In genomic region chr2:70838536-70839216, GRCm38 (mm10) we compare ENCODE assay signal across 8 mouse cellular contexts. TPM values are rescaled to one million over a fixed set of nuclear protein-coding genes. Genes with fewer than 3 reads are reported as not detected.
A peak's percentile ranks its signal among the peaks of the same experiment; 100 is the strongest.
DNase-seq lines count a peak whose midpoint lies in the region; ATAC-seq and TF ChIP-seq lines count a peak whose summit lies in the region.

No protein-coding gene starts in this region.

- no peak overlapping the region for H3K4me2 ChIP-seq in kidney, embryonic 14.5 days (replicated peaks; ENCODE audit: low read depth, low read length)
- peak overlapping the region; percentile 59 for H3K4me2 ChIP-seq in liver, embryonic 14.5 days (ENCODE audit: low read depth)
- peak overlapping the region; percentile 27; the same call in 1 of the 2 replicates for H3K4me2 ChIP-seq in stomach, postnatal 0 days (replicated peaks; ENCODE audit: low read depth)

- no peak for ATAC-seq in kidney, embryonic 14.5 days (ENCODE audit: low FRiP score, low TSS enrichment)
- ATAC-seq in liver, embryonic 14.5 days (ENCODE audit: insufficient read depth), result peak; percentile 68
- peak; percentile 83 for ATAC-seq in stomach, postnatal 0 days (ENCODE audit: low FRiP score, low TSS enrichment)

- WGBS in kidney, embryonic 14.5 days, result 20% methylated on average over 12 of the region's 12 CpGs
- WGBS in liver, embryonic 14.5 days (ENCODE audit: insufficient replicate concordance), result 21% methylated on average over 12 of the region's 12 CpGs
- WGBS in stomach, postnatal 0 days, result 21% methylated on average over 12 of the region's 12 CpGs

- H3K9me3 ChIP-seq in kidney, embryonic 14.5 days (ENCODE audit: control insufficient read depth, low read length), result no peaks in the 10 kb centered on the region
- H3K9me3 ChIP-seq in liver, embryonic 14.5 days (ENCODE audit: control insufficient read depth, low read length), result no peaks in the 10 kb centered on the region
- H3K9me3 ChIP-seq in stomach, postnatal 0 days (ENCODE audit: control insufficient read depth, low read length), result no peaks in the 10 kb centered on the region

- no peaks in the 10 kb centered on the region; the same call in 1 of the 2 replicates for H3K4me1 ChIP-seq in kidney, embryonic 14.5 days (ENCODE audit: control insufficient read depth, insufficient read depth, low read length)
- peaks cover 4 to 21% of the 10 kb centered on the region in 2 experiments for H3K4me1 ChIP-seq in liver, embryonic 14.5 days (replicated peaks; ENCODE audit: control insufficient read depth in 2 of 2, insufficient read depth in 2 of 2, low read length in 1 of 2)
- H3K4me1 ChIP-seq in stomach, postnatal 0 days (replicated peaks; ENCODE audit: control insufficient read depth, insufficient read depth), result no peaks in the 10 kb centered on the region

- peak; percentile 33 for DNase-seq in kidney, adult 9 months
- peak; percentile 46 for DNase-seq in c-Kit-positive CD71-positive TER-119-positive erythroid progenitor cells, embryonic 14.5 days (ENCODE audit: low spot score)
- peak in 1 of 3 experiments; percentile 51 for DNase-seq in liver, embryonic 14.5 days (ENCODE audit: low read depth in 3 of 3, low spot score in 3 of 3)
- peak; percentile 30 for DNase-seq in stomach, postnatal 0 days (ENCODE audit: low spot score)
- no peak for DNase-seq in adrenal gland, adult 18-20 months (ENCODE audit: low spot score in 2 of 2)
- DNase-seq in retina, postnatal 1 day, result no peak
- no peak for DNase-seq in gastrocnemius, postnatal 4 days (ENCODE audit: low spot score in 2 of 2)

- no peaks in the 10 kb centered on the region for H3K36me3 ChIP-seq in kidney, embryonic 14.5 days (ENCODE audit: control insufficient read depth, insufficient read depth, low read length)
- H3K36me3 ChIP-seq in liver, embryonic 14.5 days (replicated peaks; ENCODE audit: control insufficient read depth, insufficient read depth, low read depth), result no peaks in the 10 kb centered on the region
- H3K36me3 ChIP-seq in stomach, postnatal 0 days (ENCODE audit: control insufficient read depth, insufficient read depth, low read length), result no peaks in the 10 kb centered on the region

- H3K9ac ChIP-seq in kidney, embryonic 14.5 days (ENCODE audit: low read depth, low read length), result no peak overlapping the region
- peak overlapping the region; percentile 36; the same call in 1 of the 2 replicates for H3K9ac ChIP-seq in liver, embryonic 14.5 days (replicated peaks)
- no peak overlapping the region for H3K9ac ChIP-seq in stomach, postnatal 0 days (ENCODE audit: low read length)

- no peak for TF ChIP-seq EP300 in liver, embryonic 14.5 days (IDR thresholded peaks at IDR 0.05; ENCODE audit: low read depth)
- peak; percentile 74 for TF ChIP-seq EP300 in stomach, postnatal 0 days (optimal IDR thresholded peaks at IDR 0.05)

- H3K4me3 ChIP-seq in kidney, embryonic 14.5 days (ENCODE audit: low read length), result no peak overlapping the region
- H3K4me3 ChIP-seq in liver, embryonic 14.5 days (ENCODE audit: insufficient read depth in 1 of 2, low read depth in 2 of 2, low read length in 2 of 2), result peak overlapping the region in 1 of 2 experiments; percentile 2; a peak in 1 of 4 replicates
- H3K4me3 ChIP-seq in stomach, postnatal 0 days (ENCODE audit: low read depth, low read length), result no peak overlapping the region

- no peaks in the 10 kb centered on the region for H3K27me3 ChIP-seq in kidney, embryonic 14.5 days (ENCODE audit: control insufficient read depth, insufficient read depth, low read length)
- H3K27me3 ChIP-seq in liver, embryonic 14.5 days (ENCODE audit: control insufficient read depth, insufficient read depth, low read length), result no peaks in the 10 kb centered on the region
- H3K27me3 ChIP-seq in stomach, postnatal 0 days (ENCODE audit: control insufficient read depth, insufficient read depth, low read length), result no peaks in the 10 kb centered on the region

- H3K27ac ChIP-seq in kidney, embryonic 14.5 days (ENCODE audit: low read depth, low read length), result no peak overlapping the region
- H3K27ac ChIP-seq in liver, embryonic 14.5 days, result no peak overlapping the region
- H3K27ac ChIP-seq in stomach, postnatal 0 days (replicated peaks), result peak overlapping the region; percentile 61

- TF ChIP-seq CTCF in liver, embryonic 14.5 days (IDR thresholded peaks at IDR 0.05; ENCODE audit: low read depth), result no peak
- no peak for TF ChIP-seq CTCF in stomach, postnatal 0 days (IDR thresholded peaks at IDR 0.05; ENCODE audit: low read depth)

RNA-seq across cellular contexts. Expression of gene Tlk1, which starts 13.1 kb away (rescaled TPM):
- polyA plus RNA-seq in kidney, embryonic 14.5 days (2014; fragmentation: Nextera tagmentation; extraction: Ambion mirVana), result 29.2 and 37.4 TPM in 2 replicates
- polyA plus RNA-seq in liver, embryonic 14.5 days (2012; rRNA removed), result 15.0 and 23.7 TPM in 2 replicates
- polyA plus RNA-seq in liver, embryonic 14.5 days (2014; fragmentation: Nextera tagmentation; extraction: Ambion mirVana), result 24.3 and 36.1 TPM in 2 replicates
- 26.0 and 26.7 TPM in 2 replicates for polyA plus RNA-seq in stomach, postnatal 0 days (2015; fragmentation: Nextera tagmentation; extraction: Ambion mirVana)
- total RNA-seq in adrenal gland, adult 18-20 months (2021), result 10 to 100 TPM; 37.6 to 52.5 TPM
- total RNA-seq in gastrocnemius, postnatal 4 days (2021), result 10 to 100 TPM; 43.4 to 52.1 TPM

Comparison
In these comparisons a context has a peak if more than half of its experiments do, and no peak if none do; other contexts are left out.
1. DNase-seq: peak in kidney, adult 9 months (single experiment), c-Kit-positive CD71-positive TER-119-positive erythroid progenitor cells, embryonic 14.5 days (single experiment) and stomach, postnatal 0 days (single experiment); none in adrenal gland, adult 18-20 months (0 of 2), retina, postnatal 1 day (single experiment) and gastrocnemius, postnatal 4 days (0 of 2).